10 mouse cellular contexts compared by ENCODE assay signal in the genomic region with DNA sequence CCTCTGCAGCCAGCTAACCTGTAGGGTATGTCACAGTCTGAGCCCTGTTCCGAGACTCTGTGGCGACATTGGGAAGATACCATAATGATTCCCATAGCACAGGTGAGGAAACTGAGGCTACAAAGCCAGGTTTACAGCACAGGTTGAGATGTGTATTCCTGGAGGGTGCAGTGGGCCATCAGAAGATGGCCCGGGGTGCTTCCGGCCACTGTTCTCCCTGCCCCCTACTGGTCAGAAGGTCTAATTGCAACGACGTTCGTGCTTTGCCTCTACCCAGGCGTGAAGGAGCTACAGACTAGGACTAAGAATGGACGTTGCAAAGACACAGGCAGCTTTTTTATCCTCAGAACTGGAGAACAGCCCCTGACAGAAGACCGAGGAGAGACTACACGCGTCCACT. TPM values are rescaled to one million over a fixed set of nuclear protein-coding genes. Genes with fewer than 3 reads are reported as not detected.
A peak's percentile ranks its signal among the peaks of the same experiment; 100 is the strongest.
DNase-seq lines count a peak whose midpoint lies in the region; ATAC-seq and TF ChIP-seq lines count a peak whose summit lies in the region.
"Had no signal": no experiment of that assay in that cellular context is flagged by ENCODE, and none has a peak within 500 bp of the region (broad histone marks: within the 10 kb centered on the region; RNA-seq: fewer than 3 reads in every experiment).

No protein-coding gene starts in this region.

- TF ChIP-seq POLR2A in cerebellum, adult 2 months (IDR thresholded peaks at IDR 0.05; ENCODE audit: borderline replicate concordance, insufficient read depth, low read length), result no peak
- no peak for TF ChIP-seq POLR2A in lung, adult 2 months (IDR thresholded peaks at IDR 0.05; ENCODE audit: borderline replicate concordance, extremely low read depth, low read depth, low read length)
- TF ChIP-seq POLR2A in brain, embryonic 14.5 days (IDR thresholded peaks at IDR 0.05; ENCODE audit: borderline replicate concordance, extremely low read depth, insufficient read depth, insufficient read length, poor library complexity, severe bottlenecking), result no peak

- no peak for DNase-seq in cerebellum, adult 2 months
- DNase-seq in lung, adult 2 months, result no peak
- DNase-seq in lung, postnatal 4 days, result no peak
- DNase-seq in brain, embryonic 14.5 days (ENCODE audit: low read depth), result no peak
- peak; percentile 60 for DNase-seq in retina, postnatal 1 day
- no peak for DNase-seq in left cerebral cortex, adult 18-20 months (ENCODE audit: low spot score in 2 of 2)
- DNase-seq: kidney, postnatal 25 days had no signal

- peak; percentile 68 for TF ChIP-seq CTCF in cerebellum, adult 2 months (IDR thresholded peaks at IDR 0.05; ENCODE audit: borderline replicate concordance, insufficient read depth, low read depth, low read length)
- peak; percentile 39; the same call in 1 of the 2 replicates for TF ChIP-seq CTCF in lung, adult 2 months (IDR thresholded peaks at IDR 0.05; ENCODE audit: insufficient read depth, low read length)
- TF ChIP-seq CTCF in brain, embryonic 14.5 days (IDR thresholded peaks at IDR 0.05; ENCODE audit: borderline replicate concordance, extremely low read depth, insufficient read depth, insufficient read length), result peak; percentile 57; the same call in 1 of the 2 replicates

- 37% methylated on average over 12 of the region's 12 CpGs for WGBS in cerebellum, adult 2 months
- WGBS in lung, adult 2 months, result 38% methylated on average over 12 of the region's 12 CpGs

- no peaks in the 10 kb centered on the region for H3K27me3 ChIP-seq in cerebellum, adult 2 months (ENCODE audit: control insufficient read depth, insufficient read depth, low read length)

- no peak for ATAC-seq in cerebellum, adult (ENCODE audit: insufficient number of reproducible peaks, low FRiP score, low TSS enrichment)
- ATAC-seq in inflammation-experienced regulatory T-cells, adult 6 months, result no peak

- H3K4me1 ChIP-seq in cerebellum, adult 2 months (ENCODE audit: control insufficient read depth, insufficient read depth, low read length), result peaks cover 46% of the 10 kb centered on the region
- no peaks in the 10 kb centered on the region for H3K4me1 ChIP-seq in lung, adult 2 months (ENCODE audit: control insufficient read depth, insufficient read depth, low read length)

- no peak overlapping the region for H3K4me3 ChIP-seq in cerebellum, adult 2 months (replicated peaks; ENCODE audit: insufficient read depth, low read depth, low read length)
- no peak overlapping the region for H3K4me3 ChIP-seq in lung, adult 2 months (replicated peaks; ENCODE audit: extremely low read depth, low read depth, low read length)

- H3K27ac ChIP-seq in cerebellum, adult 2 months (ENCODE audit: insufficient read depth, low read length), result no peak overlapping the region

RNA-seq across cellular contexts. Expression of a gene that starts 10.3 kb away (rescaled TPM):
- polyA plus RNA-seq in cerebellum, adult 2 months (2012; rRNA removed), result 277 and 287 TPM in 2 replicates
- polyA plus RNA-seq in lung, adult 2 months (2012; rRNA removed), result not detected in 2 replicates
- 21.8 and 31.1 TPM in 2 replicates for polyA plus RNA-seq in brain, embryonic 14.5 days (2012; rRNA removed)
- polyA plus RNA-seq in inflammation-experienced regulatory T-cells, adult 6 months (2017; shearing (Covaris generic)), result not detected
- total RNA-seq in left cerebral cortex, adult 18-20 months (2021), result 100 to 1,000 TPM; 309 to 328 TPM
- polyA plus RNA-seq: gonadal fat pad, adult 2 months had no signal

Comparison
In these comparisons a context has a peak if more than half of its experiments do, and no peak if none do; other contexts are left out.
1. RNA of a gene that starts 10.3 kb away (polyA plus RNA-seq): 277 to 287 TPM in cerebellum, adult 2 months and 21.8 to 31.1 TPM in brain, embryonic 14.5 days; not detected in lung, adult 2 months and not detected in inflammation-experienced regulatory T-cells, adult 6 months; every median in the first group is over 10 times any median in the second.
2. Peak in every context shown above with its lines, with median percentiles within 50 percentile points of each other: CTCF ChIP-seq.